Mouse (Mus musculus): ENCODE data around the gene Acvr1. TPM values are rescaled to one million over a fixed set of nuclear protein-coding genes. Genes with fewer than 3 reads are reported as not detected.
A peak's percentile ranks its signal among the peaks of the same experiment; 100 is the strongest.

The Acvr1 gene
- total RNA-seq, 2 experiments from 2014 or later = 36.5 to 140 TPM

DNA sequence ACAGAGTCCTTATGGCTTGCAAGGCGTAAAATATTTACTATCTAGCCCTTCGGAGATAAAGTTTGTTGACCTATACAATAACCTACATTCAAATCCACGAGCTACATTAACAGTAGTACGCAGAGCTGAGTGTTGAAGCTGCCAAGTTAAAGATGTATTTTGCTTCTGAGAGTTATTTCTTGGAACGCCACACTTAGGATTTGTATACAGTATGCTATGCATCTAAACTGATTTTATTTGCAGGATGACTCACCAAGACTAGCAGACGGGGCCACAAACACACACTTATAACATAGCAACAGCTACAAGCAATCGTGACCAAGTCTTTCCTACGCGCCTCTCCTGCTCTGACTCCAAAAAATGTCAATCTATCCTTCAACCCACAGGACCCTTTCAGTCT lies 46.2 kb downstream of the Acvr1 start:
- no peak for DNase-seq

DNA sequence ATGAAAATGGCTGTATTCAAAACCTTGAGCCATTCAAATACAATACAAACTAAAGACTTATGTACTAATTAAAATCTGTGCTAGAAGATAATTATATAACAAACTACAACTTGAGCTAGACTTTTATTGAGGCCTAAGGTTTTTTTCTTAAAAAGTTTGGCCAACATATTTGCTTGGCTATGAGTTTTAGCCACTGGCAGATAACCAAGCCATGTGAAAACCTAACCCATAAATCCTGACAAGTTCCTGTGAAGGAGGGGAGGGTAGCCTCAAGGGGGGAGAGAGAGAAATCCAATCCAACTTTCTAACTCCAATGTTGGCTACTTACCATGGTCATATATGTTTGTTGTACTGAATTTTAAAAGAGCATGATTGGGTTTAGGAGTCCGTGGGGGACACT lies 48.4 kb downstream of the Acvr1 start:
- DNase-seq = no peak

- no peak for DNase-seq
Observed at GRCm38 (mm10) chr2:58516920-58517319, 50.0 kb downstream of the Acvr1 start.

DNA sequence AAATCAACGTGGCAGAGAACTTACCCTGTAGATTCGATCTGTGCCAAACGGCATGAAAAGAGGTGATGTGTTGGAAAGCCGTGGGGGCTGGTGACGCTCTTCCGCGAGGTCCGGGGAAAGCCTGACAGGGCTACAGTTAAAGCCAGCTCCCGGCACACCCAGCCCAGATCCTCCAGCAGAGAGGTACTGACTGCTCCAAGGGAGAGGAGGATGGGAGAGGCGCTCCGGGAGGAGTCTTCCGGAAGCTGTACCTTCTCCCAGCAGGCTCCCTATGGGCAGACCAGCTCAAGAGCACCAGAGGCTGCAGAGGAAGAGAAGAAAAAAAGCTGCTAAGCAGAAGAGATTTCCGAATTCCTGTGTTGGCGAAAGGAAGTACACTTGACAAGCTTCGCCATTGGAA lies 51.0 kb downstream of the Acvr1 start:
- no peak for DNase-seq

DNA sequence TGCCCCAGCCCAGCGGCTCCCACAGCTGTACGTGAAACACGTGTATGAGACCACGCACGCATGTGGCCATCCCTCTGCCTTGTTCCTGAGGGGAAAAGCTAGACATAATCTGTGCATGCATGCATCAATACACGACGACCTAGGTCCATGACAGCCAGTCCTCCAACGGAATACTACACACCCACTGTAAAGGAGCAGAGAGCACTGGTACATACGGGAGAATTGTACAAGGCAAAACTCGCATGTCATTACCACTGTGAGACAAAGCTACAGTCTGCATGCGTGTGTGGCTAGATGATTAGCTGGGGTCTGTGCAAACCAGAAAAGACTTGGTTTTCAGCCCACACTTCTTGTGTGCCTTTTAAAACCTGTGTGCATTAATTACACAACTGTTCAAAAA lies 52.5 kb downstream of the Acvr1 start:
- DNase-seq = no peak

DNA sequence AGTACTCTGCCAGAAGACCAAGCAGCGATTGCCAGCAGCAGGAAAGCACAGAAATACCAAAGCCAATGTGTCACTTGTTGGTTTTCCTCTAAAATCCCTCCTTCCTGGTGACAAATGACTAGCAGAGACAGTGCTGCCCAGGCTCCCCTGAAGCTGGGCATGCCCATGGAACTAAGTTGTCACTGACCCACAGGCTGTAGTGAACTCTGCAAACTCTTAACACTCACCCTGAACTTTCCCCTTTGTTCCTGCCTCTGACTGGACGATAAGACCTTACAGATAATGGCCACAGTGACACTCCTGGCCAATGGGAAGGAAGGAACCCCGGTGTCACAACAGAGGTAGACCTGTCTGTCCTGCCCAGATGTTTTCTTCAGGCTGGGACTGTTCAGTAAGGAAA lies 53.7 kb downstream of the Acvr1 start:
- peak; percentile 28 to 52 for DNase-seq

DNA sequence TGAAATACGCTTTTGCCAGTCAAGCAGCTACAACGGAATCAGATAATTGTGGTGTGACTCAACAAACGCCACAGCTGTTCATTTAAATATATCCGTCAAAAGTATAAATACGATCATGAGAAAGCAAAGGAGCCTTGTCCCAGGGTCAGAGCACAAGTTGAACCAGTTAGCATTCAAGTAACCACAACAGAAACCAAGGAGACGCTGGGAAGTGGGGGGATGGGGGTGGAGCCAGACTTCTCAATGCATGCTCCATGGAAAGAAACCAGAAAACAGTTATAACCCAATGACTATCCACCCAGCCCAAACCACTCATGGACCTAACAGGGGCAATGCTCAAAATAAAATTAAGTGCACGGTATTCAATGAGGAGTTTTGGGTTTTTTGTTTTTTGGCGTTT lies 56.8 kb downstream of the Acvr1 start:
- DNase-seq = no peak

DNA sequence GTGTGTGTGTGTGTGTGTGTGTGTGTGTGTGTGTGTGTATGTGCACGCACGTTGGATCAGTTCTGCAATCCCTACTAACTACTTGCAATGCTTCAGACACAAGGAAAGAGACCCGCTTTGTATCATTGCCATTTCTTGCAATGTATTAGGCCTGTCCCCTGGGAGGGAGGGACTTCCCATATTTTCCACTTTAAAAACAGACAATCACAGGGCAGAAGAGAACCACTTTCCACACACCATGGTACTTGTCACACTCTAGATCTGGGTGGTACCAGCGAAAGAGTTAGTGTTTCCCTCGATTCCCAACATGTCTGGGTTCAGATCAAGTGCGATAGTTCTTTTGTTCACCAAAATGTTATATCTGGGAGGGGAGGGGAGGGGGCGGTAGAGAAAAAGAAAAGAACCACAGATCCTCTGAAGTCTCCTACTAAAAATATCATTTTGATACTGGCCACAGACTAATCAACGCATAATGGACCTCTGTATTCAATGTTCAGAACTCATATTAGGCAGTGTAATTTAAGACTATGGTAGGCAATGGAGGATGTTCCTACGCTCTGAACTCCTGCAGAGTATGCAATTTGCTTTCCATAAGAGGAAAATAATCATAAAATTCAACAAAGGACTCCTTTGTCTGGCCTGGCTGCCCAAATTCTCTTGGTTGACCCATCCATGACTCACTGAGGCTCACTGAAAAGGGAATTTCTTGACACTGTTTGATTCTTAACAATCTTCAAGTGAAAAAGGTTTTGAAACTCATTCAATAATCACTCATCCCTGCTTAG lies 61.5 kb downstream of the Acvr1 start:
- no peak for DNase-seq

- DNase-seq = no peak
Observed at GRCm38 (mm10) chr2:58496647-58497410, 70.1 kb downstream of the Acvr1 start.

- no peak for DNase-seq
Observed at GRCm38 (mm10) chr2:58495271-58495670, 71.7 kb downstream of the Acvr1 start.

- no peak for DNase-seq
Observed at GRCm38 (mm10) chr2:58493685-58494635, 73.0 kb downstream of the Acvr1 start.

DNA sequence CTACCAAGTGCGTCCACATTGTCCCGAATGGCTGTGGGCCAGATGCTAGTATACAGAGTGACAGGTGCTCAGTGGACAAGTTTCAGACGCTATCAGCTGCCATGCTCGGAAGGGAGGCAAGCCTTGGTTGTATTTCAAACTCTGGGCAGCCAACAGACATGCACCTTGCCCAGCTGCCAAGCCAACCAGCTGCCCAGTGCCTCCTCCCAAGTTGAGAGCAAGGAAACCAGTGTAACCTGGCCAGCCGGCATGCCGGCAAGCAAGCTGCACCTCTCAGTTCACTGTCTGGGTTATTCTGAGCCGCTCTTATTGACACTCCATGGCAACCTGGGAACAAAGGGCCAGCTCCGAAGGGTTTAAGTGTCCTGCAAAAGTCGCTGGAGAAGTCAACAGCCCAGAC lies 77.7 kb downstream of the Acvr1 start:
- DNase-seq = no peak

DNA sequence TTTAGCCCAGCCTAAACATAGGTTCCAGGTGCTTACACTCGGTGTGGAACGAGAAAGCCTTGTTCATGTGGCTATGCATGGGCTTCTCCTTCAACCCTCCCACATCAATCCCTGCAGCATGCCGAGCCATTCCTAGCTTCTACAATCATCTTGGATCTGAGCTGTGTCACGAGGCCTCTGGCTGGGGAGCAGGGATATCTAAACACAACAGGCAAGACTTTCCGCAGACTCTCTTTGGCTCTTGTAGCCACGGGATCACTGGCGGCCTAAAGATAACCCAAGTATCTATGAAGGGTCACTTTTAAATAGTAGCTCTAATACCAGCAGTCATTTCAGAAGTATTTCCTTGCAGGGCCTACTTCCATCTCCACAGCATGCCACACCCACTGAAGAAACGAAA lies 78.6 kb downstream of the Acvr1 start:
- DNase-seq = no peak

GRCm38 (mm10) chr2:58487279-58487560 lies 79.7 kb downstream of the Acvr1 start:
- peak; percentile 34 to 41 for DNase-seq

GRCm38 (mm10) chr2:58486441-58487278 lies 80.3 kb downstream of the Acvr1 start:
- DNase-seq = no peak

DNA sequence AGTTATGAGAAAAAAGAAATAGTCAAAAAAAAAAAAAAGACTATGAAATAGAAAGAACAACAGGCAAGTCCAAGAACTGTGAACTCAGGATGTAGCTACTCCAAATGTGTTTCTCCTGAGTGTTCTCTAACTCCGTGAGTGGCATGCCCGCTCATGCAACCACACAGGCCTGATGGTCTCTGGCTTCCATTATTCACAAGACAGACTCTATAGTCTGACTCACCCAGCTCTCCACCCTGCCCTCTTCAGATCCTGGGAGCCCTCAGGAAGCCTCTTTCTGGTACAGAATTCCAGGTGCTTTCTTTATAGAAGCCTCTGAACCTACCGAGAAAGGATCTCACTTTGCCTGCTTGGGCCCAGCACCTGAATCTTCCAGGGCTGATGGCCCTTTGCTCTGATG lies 81.3 kb downstream of the Acvr1 start:
- no peak for DNase-seq

DNA sequence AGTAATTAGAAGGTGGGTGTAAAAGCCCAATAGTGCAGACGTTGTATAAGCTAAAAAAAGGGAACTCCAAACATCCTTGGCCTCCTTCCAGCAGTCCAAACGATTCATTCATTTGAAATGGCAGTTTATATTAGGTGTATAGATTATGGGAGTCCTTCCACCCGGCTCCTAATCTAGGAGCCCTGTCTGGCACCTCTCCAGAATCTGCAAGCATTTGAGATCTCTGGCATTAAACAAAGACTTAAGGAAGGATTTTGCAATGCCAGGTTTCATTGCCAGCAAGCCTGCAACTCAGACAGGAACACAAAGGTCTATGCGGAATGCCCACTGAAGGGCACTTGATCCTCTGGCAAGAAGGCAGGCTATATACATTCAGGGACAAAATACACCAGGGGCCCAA lies 81.8 kb downstream of the Acvr1 start:
- peak in 1 of 2 experiments; percentile 63 for DNase-seq

GRCm38 (mm10) chr2:58484284-58484965 lies 82.5 kb downstream of the Acvr1 start:
- DNase-seq = no peak

DNA sequence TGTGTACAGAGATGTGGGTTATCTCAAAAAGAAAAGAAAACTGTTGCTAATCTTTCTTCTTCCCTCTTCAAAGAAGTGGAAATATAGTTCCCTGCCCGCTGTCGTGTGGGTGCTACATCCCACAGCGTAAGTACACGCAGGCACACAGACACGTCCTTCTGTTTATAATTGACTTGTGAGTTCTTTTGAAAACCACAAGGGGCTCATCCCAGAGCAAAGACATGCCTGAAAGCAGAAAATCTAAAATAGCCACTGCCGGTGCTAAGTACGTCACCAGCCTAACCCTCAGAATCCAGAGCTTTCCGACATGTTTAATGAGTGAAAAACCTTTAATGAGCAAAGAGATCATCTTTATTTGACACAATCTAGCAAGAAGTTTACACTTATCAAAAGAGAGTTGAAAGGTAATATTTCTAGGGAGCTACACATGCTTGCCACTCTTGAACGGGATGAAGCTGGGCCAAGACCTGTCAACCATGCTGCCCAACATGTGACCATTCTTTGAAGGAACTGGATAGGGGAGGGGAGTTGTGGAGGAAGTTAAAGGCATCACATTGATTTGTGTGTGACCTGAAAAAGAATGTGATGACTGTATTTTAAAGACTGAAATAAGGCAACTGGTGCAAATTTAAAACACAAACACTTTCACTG lies 85.4 kb downstream of the Acvr1 start:
- DNase-seq = no peak

GRCm38 (mm10) chr2:58480764-58481163 lies 86.2 kb downstream of the Acvr1 start:
- DNase-seq = peak in 1 of 2 experiments; percentile 47

DNA sequence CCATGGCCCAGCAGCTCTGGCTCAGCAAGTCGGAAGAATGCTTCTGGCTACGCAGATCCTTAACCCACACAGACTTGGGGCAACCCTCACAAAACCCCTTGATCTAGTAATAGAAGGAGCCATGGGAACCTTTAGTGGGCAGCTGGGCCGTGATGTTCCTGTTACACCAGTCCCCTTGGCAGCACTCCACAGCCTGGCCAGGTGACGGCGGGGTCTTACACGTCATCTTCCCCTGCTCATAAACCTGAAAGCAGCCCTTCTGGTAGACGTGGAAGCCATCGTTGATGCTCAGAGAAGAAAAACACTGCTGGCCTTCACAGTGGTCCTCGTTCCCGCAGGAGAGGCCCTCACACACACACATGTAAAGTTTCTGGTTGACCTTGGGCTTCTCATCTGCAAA lies 87.4 kb downstream of the Acvr1 start:
- DNase-seq = no peak
